Mouse (Mus musculus): ENCODE measurements around the gene Gpsm2. TPM values are rescaled to one million over a fixed set of nuclear protein-coding genes. Genes with fewer than 3 reads are reported as not detected.

Gene Gpsm2
- polyA plus RNA-seq (2014; fragmentation: Nextera tagmentation; extraction: Ambion mirVana), result 99.1 and 99.3 TPM in 2 replicates

GRCm38 (mm10) chr3:108722036-108722872, at the start of gene Gpsm2:
Gene Gpsm2 (minus strand): TSS chr3:108722309.
- H3K27ac ChIP-seq (replicated peaks; ENCODE audit: low read depth, low read length), result peak within 1 kb of the TSS; percentile 95
- H3K9me3 ChIP-seq (replicated peaks; ENCODE audit: control insufficient read depth, low read length), result no peaks in the 10 kb centered on the region
- DNase-seq (ENCODE audit: low spot score), result peak; percentile 99
- peak within 1 kb of the TSS; percentile 84 for H3K9ac ChIP-seq (replicated peaks; ENCODE audit: low read length)
- H3K4me3 ChIP-seq (ENCODE audit: low read depth, low read length), result peak within 1 kb of the TSS; percentile 73
- ATAC-seq (replicated peaks; ENCODE audit: insufficient number of reproducible peaks, low FRiP score, low TSS enrichment, low read depth), result peak; percentile 98
- no peaks in the 10 kb centered on the region for H3K4me1 ChIP-seq (ENCODE audit: control insufficient read depth, insufficient read depth, low read length)
- no peaks in the 10 kb centered on the region for H3K27me3 ChIP-seq (ENCODE audit: control insufficient read depth, insufficient read depth, low read length)
- H3K4me2 ChIP-seq (ENCODE audit: low read depth, low read length), result peak within 1 kb of the TSS; percentile 62
- WGBS, result under 1% methylated on average over 42 of the region's 53 CpGs
- no peaks in the 10 kb centered on the region for H3K36me3 ChIP-seq (replicated peaks; ENCODE audit: control insufficient read depth, insufficient read depth, low read depth, low read length)

- Histone ChIP-seq H3K4me3 (ENCODE audit: low read depth, low read length) (no peak overlapping the region), H3K9ac (replicated peaks; ENCODE audit: low read length) (no peak overlapping the region), H3K4me1 (ENCODE audit: control insufficient read depth, insufficient read depth, low read length) (no peaks in the 10 kb centered on the region), H3K27me3 (ENCODE audit: control insufficient read depth, insufficient read depth, low read length) (no peaks in the 10 kb centered on the region), H3K4me2 (ENCODE audit: low read depth, low read length) (no peak overlapping the region), H3K36me3 (replicated peaks; ENCODE audit: control insufficient read depth, insufficient read depth, low read depth, low read length) (no peaks in the 10 kb centered on the region), H3K9me3 (replicated peaks; ENCODE audit: control insufficient read depth, low read length) (no peaks in the 10 kb centered on the region), H3K27ac (replicated peaks; ENCODE audit: low read depth, low read length) (no peak overlapping the region)
- WGBS, result 48% methylated on average over 6 of the region's 6 CpGs
- ATAC-seq (replicated peaks; ENCODE audit: insufficient number of reproducible peaks, low FRiP score, low TSS enrichment, low read depth) (peak; percentile 72), DNase-seq (ENCODE audit: low spot score) (peak; percentile 91)
Observed at GRCm38 (mm10) chr3:108770725-108771368, 48.7 kb upstream of the Gpsm2 start.

- DNase-seq (ENCODE audit: low spot score), result no peak
- Histone ChIP-seq H3K4me2 (ENCODE audit: low read depth, low read length) (no peak overlapping the region), H3K9ac (replicated peaks; ENCODE audit: low read length) (no peak overlapping the region), H3K27ac (replicated peaks; ENCODE audit: low read depth, low read length) (no peak overlapping the region), H3K4me3 (ENCODE audit: low read depth, low read length) (no peak overlapping the region), H3K4me1 (ENCODE audit: control insufficient read depth, insufficient read depth, low read length) (no peaks in the 10 kb centered on the region), H3K9me3 (replicated peaks; ENCODE audit: control insufficient read depth, low read length) (no peaks in the 10 kb centered on the region), H3K27me3 (ENCODE audit: control insufficient read depth, insufficient read depth, low read length) (no peaks in the 10 kb centered on the region), H3K36me3 (replicated peaks; ENCODE audit: control insufficient read depth, insufficient read depth, low read depth, low read length) (no peaks in the 10 kb centered on the region)
- ATAC-seq (replicated peaks; ENCODE audit: insufficient number of reproducible peaks, low FRiP score, low TSS enrichment, low read depth), result no peak
- 74% methylated on average over 6 of the region's 6 CpGs for WGBS
Observed at GRCm38 (mm10) chr3:108769547-108769946, 47.4 kb upstream of the Gpsm2 start.

GRCm38 (mm10) chr3:108767416-108767815, 45.3 kb upstream of the Gpsm2 start:
- Histone ChIP-seq H3K27ac (replicated peaks; ENCODE audit: low read depth, low read length) (no peak overlapping the region), H3K4me1 (ENCODE audit: control insufficient read depth, insufficient read depth, low read length) (no peaks in the 10 kb centered on the region), H3K9ac (replicated peaks; ENCODE audit: low read length) (no peak overlapping the region), H3K4me3 (ENCODE audit: low read depth, low read length) (no peak overlapping the region), H3K9me3 (replicated peaks; ENCODE audit: control insufficient read depth, low read length) (no peaks in the 10 kb centered on the region), H3K27me3 (ENCODE audit: control insufficient read depth, insufficient read depth, low read length) (no peaks in the 10 kb centered on the region), H3K36me3 (replicated peaks; ENCODE audit: control insufficient read depth, insufficient read depth, low read depth, low read length) (no peaks in the 10 kb centered on the region), H3K4me2 (ENCODE audit: low read depth, low read length) (no peak overlapping the region)
- DNase-seq (ENCODE audit: low spot score) (no peak), ATAC-seq (replicated peaks; ENCODE audit: insufficient number of reproducible peaks, low FRiP score, low TSS enrichment, low read depth) (no peak)
- WGBS, result 80% methylated on average over 10 of the region's 10 CpGs

- H3K27me3 ChIP-seq (ENCODE audit: control insufficient read depth, insufficient read depth, low read length), result no peaks in the 10 kb centered on the region
- no peaks in the 10 kb centered on the region for H3K4me1 ChIP-seq (ENCODE audit: control insufficient read depth, insufficient read depth, low read length)
- DNase-seq (ENCODE audit: low spot score) (no peak), ATAC-seq (replicated peaks; ENCODE audit: insufficient number of reproducible peaks, low FRiP score, low TSS enrichment, low read depth) (no peak)
- no peak overlapping the region for H3K4me3 ChIP-seq (ENCODE audit: low read depth, low read length)
- no peak overlapping the region for H3K4me2 ChIP-seq (ENCODE audit: low read depth, low read length)
- no peak overlapping the region for H3K9ac ChIP-seq (replicated peaks; ENCODE audit: low read length)
- no peaks in the 10 kb centered on the region for H3K36me3 ChIP-seq (replicated peaks; ENCODE audit: control insufficient read depth, insufficient read depth, low read depth, low read length)
- WGBS, result 80% methylated on average over 7 of the region's 7 CpGs
- no peaks in the 10 kb centered on the region for H3K9me3 ChIP-seq (replicated peaks; ENCODE audit: control insufficient read depth, low read length)
- H3K27ac ChIP-seq (replicated peaks; ENCODE audit: low read depth, low read length), result no peak overlapping the region
Observed at GRCm38 (mm10) chr3:108766943-108767342, 44.8 kb upstream of the Gpsm2 start.

- DNase-seq (ENCODE audit: low spot score) (no peak), ATAC-seq (replicated peaks; ENCODE audit: insufficient number of reproducible peaks, low FRiP score, low TSS enrichment, low read depth) (no peak)
- Histone ChIP-seq H3K9me3 (replicated peaks; ENCODE audit: control insufficient read depth, low read length) (no peaks in the 10 kb centered on the region), H3K4me1 (ENCODE audit: control insufficient read depth, insufficient read depth, low read length) (no peaks in the 10 kb centered on the region), H3K27me3 (ENCODE audit: control insufficient read depth, insufficient read depth, low read length) (no peaks in the 10 kb centered on the region), H3K27ac (replicated peaks; ENCODE audit: low read depth, low read length) (no peak overlapping the region), H3K4me2 (ENCODE audit: low read depth, low read length) (no peak overlapping the region), H3K9ac (replicated peaks; ENCODE audit: low read length) (no peak overlapping the region), H3K4me3 (ENCODE audit: low read depth, low read length) (no peak overlapping the region), H3K36me3 (replicated peaks; ENCODE audit: control insufficient read depth, insufficient read depth, low read depth, low read length) (no peaks in the 10 kb centered on the region)
- 79% methylated on average over 7 of the region's 7 CpGs for WGBS
Observed at GRCm38 (mm10) chr3:108765476-108765875, 43.4 kb upstream of the Gpsm2 start.

- no peak overlapping the region for H3K9ac ChIP-seq (replicated peaks; ENCODE audit: low read length)
- no peak overlapping the region for H3K4me2 ChIP-seq (ENCODE audit: low read depth, low read length)
- 43% methylated on average over 7 of the region's 7 CpGs for WGBS
- ATAC-seq (replicated peaks; ENCODE audit: insufficient number of reproducible peaks, low FRiP score, low TSS enrichment, low read depth) (no peak), DNase-seq (ENCODE audit: low spot score) (no peak)
- no peak overlapping the region for H3K4me3 ChIP-seq (ENCODE audit: low read depth, low read length)
- H3K27me3 ChIP-seq (ENCODE audit: control insufficient read depth, insufficient read depth, low read length), result no peaks in the 10 kb centered on the region
- H3K27ac ChIP-seq (replicated peaks; ENCODE audit: low read depth, low read length), result no peak overlapping the region
- no peaks in the 10 kb centered on the region for H3K9me3 ChIP-seq (replicated peaks; ENCODE audit: control insufficient read depth, low read length)
- H3K4me1 ChIP-seq (ENCODE audit: control insufficient read depth, insufficient read depth, low read length), result no peaks in the 10 kb centered on the region
- no peaks in the 10 kb centered on the region for H3K36me3 ChIP-seq (replicated peaks; ENCODE audit: control insufficient read depth, insufficient read depth, low read depth, low read length)
Observed at GRCm38 (mm10) chr3:108764976-108765375, 42.9 kb upstream of the Gpsm2 start.

GRCm38 (mm10) chr3:108763691-108764090, 41.6 kb upstream of the Gpsm2 start:
- H3K27me3 ChIP-seq (ENCODE audit: control insufficient read depth, insufficient read depth, low read length), result no peaks in the 10 kb centered on the region
- no peaks in the 10 kb centered on the region for H3K36me3 ChIP-seq (replicated peaks; ENCODE audit: control insufficient read depth, insufficient read depth, low read depth, low read length)
- WGBS, result 71% methylated on average over 2 of the region's 2 CpGs
- H3K4me1 ChIP-seq (ENCODE audit: control insufficient read depth, insufficient read depth, low read length), result no peaks in the 10 kb centered on the region
- H3K27ac ChIP-seq (replicated peaks; ENCODE audit: low read depth, low read length), result no peak overlapping the region
- no peak overlapping the region for H3K4me3 ChIP-seq (ENCODE audit: low read depth, low read length)
- ATAC-seq (replicated peaks; ENCODE audit: insufficient number of reproducible peaks, low FRiP score, low TSS enrichment, low read depth) (no peak), DNase-seq (ENCODE audit: low spot score) (no peak)
- no peak overlapping the region for H3K9ac ChIP-seq (replicated peaks; ENCODE audit: low read length)
- no peak overlapping the region for H3K4me2 ChIP-seq (ENCODE audit: low read depth, low read length)
- no peaks in the 10 kb centered on the region for H3K9me3 ChIP-seq (replicated peaks; ENCODE audit: control insufficient read depth, low read length)
